Mouse (Mus musculus) E14TG2a.4 (cell line): Measurements from ENCODE around the gene Tut4.

Experiments used
- CTCF ChIP-seq: conservative IDR thresholded peaks from 2 replicates; pipeline ENCODE4 v1.5.1; 2014; ENCODE audit warnings: low read length
- NANOG ChIP-seq: IDR thresholded peaks from 2 replicates; pipeline ENCODE4 v1.6.1; 2014; ENCODE audit warnings: borderline replicate concordance, low read length, mixed read lengths
- POU5F1 ChIP-seq: IDR thresholded peaks from 2 replicates; pipeline ENCODE4 v1.6.1; 2014; ENCODE audit warnings: low read length, borderline replicate concordance

- no peak for TF ChIP-seq CTCF
- TF ChIP-seq NANOG: no peak
- TF ChIP-seq POU5F1: no peak
Observed at GRCm38 (mm10) chr4:108503023-108503422, 43.8 kb downstream of the Tut4 start.
